Mouse (Mus musculus) liver, adult (tissue): ENCODE measurements around the gene Arap2.

Experiments used
- GATA4 ChIP-seq: IDR thresholded peaks from 2 replicates; pipeline ENCODE4 v1.6.1; 2014; ENCODE audit warnings: mild to moderate bottlenecking, low read length; ENCODE audit not compliant: insufficient replicate concordance

The Arap2 gene

GRCm38 (mm10) chr5:62760791-62761504 lies 5.0 kb downstream of the Arap2 start:
- TF ChIP-seq GATA4: peak; percentile 67

GRCm38 (mm10) chr5:62755808-62756527 lies 10.0 kb downstream of the Arap2 start:
- no peak for TF ChIP-seq GATA4

GRCm38 (mm10) chr5:62752934-62753333 lies 13.0 kb downstream of the Arap2 start:
- TF ChIP-seq GATA4: no peak

GRCm38 (mm10) chr5:62751692-62752091 lies 14.3 kb downstream of the Arap2 start:
- TF ChIP-seq GATA4: no peak

- TF ChIP-seq GATA4: no peak
These were observed 17.8 kb downstream of the Arap2 start for GRCm38 (mm10) chr5:62748168-62748567.

GRCm38 (mm10) chr5:62743220-62743922 lies 22.6 kb downstream of the Arap2 start:
- no peak for TF ChIP-seq GATA4

- no peak for TF ChIP-seq GATA4
These were observed 26.2 kb downstream of the Arap2 start for GRCm38 (mm10) chr5:62739451-62740415.

GRCm38 (mm10) chr5:62725551-62725950 lies 40.4 kb downstream of the Arap2 start:
- no peak for TF ChIP-seq GATA4

GRCm38 (mm10) chr5:62723261-62724105 lies 42.5 kb downstream of the Arap2 start:
- TF ChIP-seq GATA4: no peak

GRCm38 (mm10) chr5:62716468-62716867 lies 49.5 kb downstream of the Arap2 start:
- TF ChIP-seq GATA4: no peak

- no peak for TF ChIP-seq GATA4
These were observed 50.0 kb downstream of the Arap2 start for GRCm38 (mm10) chr5:62715977-62716376.

GRCm38 (mm10) chr5:62715436-62715835 lies 50.5 kb downstream of the Arap2 start:
- TF ChIP-seq GATA4: no peak

GRCm38 (mm10) chr5:62710955-62711354 lies 55.0 kb downstream of the Arap2 start:
- no peak for TF ChIP-seq GATA4

- TF ChIP-seq GATA4: no peak
These were observed 59.1 kb downstream of the Arap2 start for GRCm38 (mm10) chr5:62706900-62707299.
